Mouse (Mus musculus) stomach, embryonic 15.5 days (tissue): Measurements from ENCODE around the gene Mllt1. TPM values are rescaled to one million over a fixed set of nuclear protein-coding genes. Genes with fewer than 3 reads are reported as not detected.

Experiments used
- ATAC-seq: fragments of 200-750 bp; cut with Nextera tagmentation; 2 replicates; pipeline ENCODE4 v1.8.0; 2017; ENCODE audit warnings: low read depth, moderate number of reproducible peaks, moderate TSS enrichment; ENCODE audit not compliant: insufficient read depth, low FRiP score
- H3K27ac ChIP-seq: fragments of 300-500 bp; sonication (generic); 2 replicates; pipeline ENCODE4 v1.5.1; 2015; ENCODE audit warnings: mild to moderate bottlenecking, inconsistent platforms
- H3K27me3 ChIP-seq: fragments of 300-500 bp; sonication (generic); replicated peaks from 2 replicates; pipeline ENCODE4 v1.6.1; 2015; ENCODE audit warnings: inconsistent platforms
- H3K36me3 ChIP-seq: fragments of 300-500 bp; sonication (generic); 2 replicates; pipeline ENCODE4 v1.6.1; 2015; ENCODE audit warnings: inconsistent platforms
- H3K4me1 ChIP-seq: fragments of 300-500 bp; sonication (generic); 2 replicates; pipeline ENCODE4 v1.6.1; 2015; ENCODE audit warnings: inconsistent platforms
- H3K4me2 ChIP-seq: fragments of 300-500 bp; sonication (generic); 2 replicates; pipeline ENCODE4 v1.6.1; 2015; ENCODE audit warnings: mild to moderate bottlenecking, inconsistent platforms
- H3K4me3 ChIP-seq: fragments of 300-500 bp; sonication (generic); replicated peaks from 2 replicates; pipeline ENCODE4 v1.5.1; 2015; ENCODE audit warnings: inconsistent platforms
- H3K9ac ChIP-seq: fragments of 300-500 bp; sonication (generic); 2 replicates; pipeline ENCODE4 v1.6.1; 2015; ENCODE audit warnings: inconsistent platforms
- H3K9me3 ChIP-seq: fragments of 300-500 bp; sonication (generic); 2 replicates; pipeline ENCODE4 v1.6.1; 2016; ENCODE audit warnings: inconsistent platforms
- WGBS: fragments of 180-500 bp; shearing (Covaris S2); methylation state at CpG from one replicate; pipeline ENCODE4 v1.1.7; 2015; 5-methylcytosine and 5-hydroxymethylcytosine counted together
- polyA plus RNA-seq: library from polyadenylated mRNA; unstranded; fragments of >200 nt; fragmentation: Nextera tagmentation; extraction: Ambion mirVana; gene quantifications from 2 replicates; pipeline ENCODE4 v1.2.1, GENCODE M21; 2015

Gene Mllt1
- polyA plus RNA-seq, 1 experiment from 2014 or later, result 39.8 TPM

DNA sequence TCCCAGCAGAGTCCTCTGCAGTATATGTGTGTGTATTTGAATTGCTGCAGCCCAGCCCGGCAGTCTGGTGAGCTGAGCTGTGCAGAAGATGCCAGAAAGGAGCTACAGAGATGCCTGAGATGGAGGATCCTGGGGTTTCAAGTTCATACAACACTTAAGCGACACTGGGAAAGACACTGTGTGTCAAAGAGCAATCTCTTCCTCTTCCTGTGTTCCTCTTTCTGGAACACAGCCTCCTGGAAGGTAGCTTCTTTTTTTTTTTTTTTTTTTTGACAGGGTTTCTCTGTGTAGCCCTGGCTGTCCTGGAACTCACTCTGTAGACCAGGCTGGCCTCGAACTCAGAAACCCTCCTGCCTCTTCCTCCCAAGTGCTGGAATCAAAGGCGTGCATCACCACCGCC lies 86.4 kb downstream of the Mllt1 start:
- WGBS, result 78% methylated on average over 5 of the region's 5 CpGs
- Histone ChIP-seq H3K4me1 (no peaks in the 10 kb centered on the region), H3K4me3 (no peak overlapping the region)

DNA sequence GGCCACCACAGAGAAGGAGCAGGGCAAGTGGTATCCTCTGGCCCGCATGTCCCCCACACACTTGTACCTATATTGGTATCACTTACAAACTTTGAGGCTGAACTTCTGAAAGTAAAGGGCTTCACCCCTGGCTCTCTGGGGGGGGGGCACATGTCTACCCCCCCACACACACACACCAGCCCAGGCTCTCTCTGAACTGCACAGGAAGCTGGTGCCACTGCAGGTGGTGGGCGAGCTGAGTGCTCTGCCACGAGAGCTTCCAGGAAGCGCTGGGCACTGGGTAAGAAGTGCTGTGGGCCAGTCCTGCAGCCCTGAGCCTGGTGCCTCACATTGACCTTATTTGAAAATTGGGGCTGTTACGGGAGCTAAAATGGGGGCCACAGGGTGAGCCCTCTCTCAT lies 91.5 kb downstream of the Mllt1 start:
- Histone ChIP-seq H3K4me2 (no peak overlapping the region), H3K27me3 (no peaks in the 10 kb centered on the region), H3K4me1 (no peaks in the 10 kb centered on the region), H3K36me3 (no peaks in the 10 kb centered on the region), H3K9me3 (no peaks in the 10 kb centered on the region), H3K9ac (no peak overlapping the region), H3K27ac (no peak overlapping the region), H3K4me3 (no peak overlapping the region)
- WGBS, result 80% methylated on average over 5 of the region's 5 CpGs
- ATAC-seq, result no peak

More for the DNA sequence above, 86.4 kb downstream of the Mllt1 start:
- Histone ChIP-seq H3K4me2 (no peak overlapping the region), H3K27me3 (no peaks in the 10 kb centered on the region), H3K9ac (no peak overlapping the region), H3K27ac (no peak overlapping the region), H3K36me3 (no peaks in the 10 kb centered on the region), H3K9me3 (no peaks in the 10 kb centered on the region)
- ATAC-seq, result no peak

Other genes with a start within 250 kb of the Mllt1 start
- gene Ndufa11, start 217.6 kb downstream of the Mllt1 start, polyA plus RNA-seq, result 437 and 463 TPM in 2 replicates
- 16.9 and 21.5 TPM in 2 replicates for gene Vmac, start 217.4 kb downstream of the Mllt1 start, polyA plus RNA-seq
- 13.3 and 14.7 TPM in 2 replicates for gene Nrtn, start 177.9 kb downstream of the Mllt1 start, polyA plus RNA-seq
- 40.1 and 48.2 TPM in 2 replicates for gene Dus3l, start 170.7 kb downstream of the Mllt1 start, polyA plus RNA-seq
- 1.3 and 1.4 TPM in 2 replicates for gene Prr22, start 165.2 kb downstream of the Mllt1 start, polyA plus RNA-seq
- gene Rfx2, start 104.4 kb downstream of the Mllt1 start, polyA plus RNA-seq, result 6.1 and 6.6 TPM in 2 replicates
- gene Acsbg2, start 61.0 kb downstream of the Mllt1 start, polyA plus RNA-seq, result not detected in 2 replicates
- gene 1700061G19Rik, start 59.9 kb downstream of the Mllt1 start, polyA plus RNA-seq, result 0.31 and 0.63 TPM in 2 replicates
- gene Acer1, start 46.7 kb upstream of the Mllt1 start, polyA plus RNA-seq, result 0.06 and 0.15 TPM in 2 replicates
- gene Clpp, start 54.9 kb upstream of the Mllt1 start, polyA plus RNA-seq, result 144 and 147 TPM in 2 replicates
- 36.6 and 38.9 TPM in 2 replicates for gene Alkbh7, start 61.9 kb upstream of the Mllt1 start, polyA plus RNA-seq
- 0.32 and 0.43 TPM in 2 replicates for gene Pspn, start 64.6 kb upstream of the Mllt1 start, polyA plus RNA-seq
- 58.2 and 61.1 TPM in 2 replicates for gene Gtf2f1, start 75.9 kb upstream of the Mllt1 start, polyA plus RNA-seq
- 0.51 and 0.58 TPM in 2 replicates for gene Gm17949, start 76.1 kb upstream of the Mllt1 start, polyA plus RNA-seq
- 39.4 and 41.0 TPM in 2 replicates for gene Khsrp, start 96.1 kb upstream of the Mllt1 start, polyA plus RNA-seq
- not detected in 2 replicates for gene Slc25a41, start 106.2 kb upstream of the Mllt1 start, polyA plus RNA-seq
- 50.8 and 60.8 TPM in 2 replicates for gene Crb3, start 123.7 kb upstream of the Mllt1 start, polyA plus RNA-seq
- 8.7 and 10.0 TPM in 2 replicates for gene Slc25a23, start 124.4 kb upstream of the Mllt1 start, polyA plus RNA-seq
- 6.3 and 8.2 TPM in 2 replicates for gene Dennd1c, start 143.1 kb upstream of the Mllt1 start, polyA plus RNA-seq
- 20.3 and 23.9 TPM in 2 replicates for gene Tubb4a, start 152.4 kb upstream of the Mllt1 start, polyA plus RNA-seq
- 9.5 and 10.1 TPM in 2 replicates for gene Tnfsf9, start 169.9 kb upstream of the Mllt1 start, polyA plus RNA-seq
- gene Cd70, start 214.4 kb upstream of the Mllt1 start, polyA plus RNA-seq, result 0.15 TPM in 1 of 2 replicates, not detected in the other